Mouse (Mus musculus) induced T-regulatory cell, adult 2 months (primary cell): ENCODE results near the gene Erbb3.
A peak's percentile ranks its signal among the peaks of the same experiment; 100 is the strongest.

Source experiments
- DNase-seq: peaks from one replicate; pipeline ENCODE4 v3.0.0-alpha.2; 2012; ENCODE audit warnings: low read depth

Gene Erbb3

DNA sequence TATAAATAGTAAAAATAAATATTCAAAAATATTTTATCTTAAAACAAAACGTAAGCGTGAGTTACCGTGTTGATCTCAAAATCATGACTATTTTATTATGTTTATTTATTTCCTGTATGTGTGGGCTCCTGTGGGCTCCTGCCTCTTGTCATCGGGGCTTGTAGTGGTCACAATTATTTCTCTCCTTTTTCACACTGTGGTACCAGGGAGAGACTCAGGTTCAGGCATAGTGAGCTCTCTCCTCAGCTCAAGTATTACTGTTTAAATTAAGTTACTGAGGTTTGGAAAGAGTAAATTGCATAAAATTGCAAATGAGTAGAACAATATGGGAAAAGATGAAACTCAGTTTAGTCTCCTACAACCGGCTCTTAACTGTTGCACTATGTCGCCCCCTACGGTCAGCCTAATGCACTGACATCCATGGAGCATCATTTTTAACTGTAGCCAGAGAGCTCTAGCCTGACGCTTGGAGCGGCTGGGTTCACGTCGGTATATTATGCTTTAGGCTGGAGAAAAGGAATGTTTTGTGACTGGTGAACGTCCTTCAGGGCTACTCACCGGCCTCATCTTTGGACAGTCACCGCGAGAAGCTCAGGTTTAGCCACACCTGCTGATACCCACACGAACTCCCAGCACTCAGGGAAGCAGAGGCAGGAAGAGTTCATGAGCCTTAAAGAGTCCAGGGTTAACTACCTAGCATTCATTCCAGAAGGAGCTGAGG, 23.1 kb upstream of the Erbb3 start:
- peak; percentile 95 for DNase-seq

DNA sequence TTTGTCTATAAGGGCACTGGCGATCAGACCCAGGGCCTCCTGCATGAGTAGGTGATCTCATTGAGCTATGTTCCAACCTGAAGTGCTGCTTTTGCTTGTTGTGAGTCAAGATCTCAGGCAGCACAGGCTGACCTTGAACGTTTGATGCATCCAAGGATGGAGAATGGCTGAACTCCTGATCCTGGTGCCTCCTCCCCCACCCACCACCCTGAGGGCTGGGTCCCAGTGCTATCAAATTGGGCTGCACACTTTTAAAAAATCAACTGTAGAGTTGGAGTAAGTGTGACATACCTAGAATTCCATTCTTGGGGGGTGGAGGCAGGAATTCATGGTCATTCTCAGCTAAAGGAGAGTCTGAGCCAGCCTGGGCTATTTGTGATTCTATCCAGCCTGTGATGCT, 17.0 kb upstream of the Erbb3 start:
- DNase-seq: no peak

DNA sequence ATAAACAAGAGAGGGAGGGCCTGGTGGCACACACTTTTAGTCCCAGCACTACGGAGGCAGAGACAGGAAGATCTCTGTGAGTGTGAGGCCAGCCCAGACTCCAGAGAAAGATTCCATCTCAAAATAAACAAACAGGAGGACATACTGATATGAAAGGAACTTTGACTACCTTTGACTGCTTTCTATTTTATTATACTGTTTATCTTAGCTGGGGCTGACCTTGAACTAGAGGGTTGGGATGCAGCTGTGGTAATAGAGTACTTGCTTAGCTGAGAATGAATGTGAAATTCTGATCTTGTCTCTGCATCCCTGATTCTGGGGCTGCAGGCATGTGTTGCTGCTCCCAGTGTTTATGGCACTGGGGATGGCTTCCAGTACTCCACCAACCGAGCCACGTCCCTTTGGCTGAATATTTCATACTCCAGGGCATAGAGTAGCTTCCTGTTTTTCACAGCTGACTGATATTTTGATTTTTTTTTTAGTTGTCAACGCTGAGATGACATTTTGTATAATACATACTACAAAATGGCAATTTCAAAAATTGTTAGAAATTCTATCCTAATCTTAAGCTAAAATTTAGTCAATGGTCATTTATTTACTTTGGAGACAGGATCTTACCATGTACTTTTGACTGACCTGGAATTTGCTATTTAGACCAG, 13.1 kb upstream of the Erbb3 start:
- DNase-seq: no peak

GRCm38 (mm10) chr10:128601499-128601898, 12.0 kb upstream of the Erbb3 start:
- no peak for DNase-seq

DNA sequence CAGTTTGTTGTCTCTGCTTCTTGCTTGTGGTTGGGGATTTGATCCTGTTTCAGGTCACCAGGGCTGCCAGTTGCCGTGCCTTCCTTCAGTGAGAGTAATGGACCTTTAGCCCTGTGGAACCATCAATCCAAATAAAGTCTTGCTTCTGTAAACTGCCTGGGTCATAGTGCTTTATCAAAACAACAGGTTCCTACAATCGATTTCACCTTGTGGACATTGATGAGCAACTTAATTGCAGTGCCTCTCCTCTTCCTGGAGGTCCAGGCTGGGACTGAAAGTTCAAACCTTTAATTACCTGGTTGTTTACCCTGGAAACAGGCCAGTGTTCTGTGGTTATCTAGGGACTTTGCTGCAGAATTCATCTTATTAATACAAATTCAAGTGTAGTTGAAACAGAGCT, 9.0 kb upstream of the Erbb3 start:
- DNase-seq: no peak

- DNase-seq: no peak
Measured at GRCm38 (mm10) chr10:128592797-128593196, 3.3 kb upstream of the Erbb3 start.

DNA sequence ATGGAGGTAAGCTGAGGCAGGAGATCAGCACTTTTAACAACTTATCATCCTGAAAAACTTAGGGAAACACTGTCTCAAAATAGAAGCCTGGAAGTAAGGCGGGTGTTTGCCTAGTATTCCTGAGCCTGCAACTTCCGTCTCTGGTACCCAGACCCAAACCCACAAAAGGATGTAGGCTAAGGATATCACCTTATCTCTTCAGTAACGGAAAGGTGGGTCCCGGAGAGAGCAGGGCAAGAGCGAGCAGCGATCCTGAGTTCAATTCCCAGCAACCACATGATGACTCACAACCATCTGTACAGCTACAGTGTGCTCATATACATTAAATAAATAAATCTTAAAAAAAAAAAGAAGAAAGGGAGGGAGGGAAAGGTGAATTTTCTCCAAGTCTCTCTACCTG, 2.0 kb upstream of the Erbb3 start:
- DNase-seq: no peak

DNA sequence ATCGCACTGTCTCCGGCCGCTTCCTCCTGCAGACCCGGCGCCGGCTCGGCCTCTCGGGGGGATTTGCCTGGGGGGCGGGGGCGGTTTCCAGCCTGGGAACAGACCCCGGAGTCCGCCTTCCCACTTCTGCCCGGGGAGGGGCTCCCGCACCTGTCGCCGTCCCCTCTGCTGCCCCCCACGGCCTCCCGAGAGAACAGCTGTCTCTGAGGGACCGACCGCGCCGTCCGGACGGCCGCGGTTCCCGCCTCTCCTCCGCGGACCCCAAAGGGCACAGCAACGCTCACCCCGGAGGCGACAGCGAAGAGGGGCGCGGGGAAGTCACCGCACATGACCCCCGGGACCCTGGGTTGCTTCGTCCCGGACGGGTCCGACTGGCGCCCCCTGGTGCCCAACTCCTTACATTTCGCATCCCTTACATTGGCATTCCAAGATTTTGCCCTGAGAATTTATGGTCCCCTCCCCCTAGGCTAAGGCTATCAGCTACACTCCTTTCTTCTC, 790 bp upstream of the Erbb3 start:
- peak; percentile 67 for DNase-seq

GRCm38 (mm10) chr10:128588775-128589463, 533 bp downstream of the Erbb3 start:
- peak; percentile 35 for DNase-seq

DNA sequence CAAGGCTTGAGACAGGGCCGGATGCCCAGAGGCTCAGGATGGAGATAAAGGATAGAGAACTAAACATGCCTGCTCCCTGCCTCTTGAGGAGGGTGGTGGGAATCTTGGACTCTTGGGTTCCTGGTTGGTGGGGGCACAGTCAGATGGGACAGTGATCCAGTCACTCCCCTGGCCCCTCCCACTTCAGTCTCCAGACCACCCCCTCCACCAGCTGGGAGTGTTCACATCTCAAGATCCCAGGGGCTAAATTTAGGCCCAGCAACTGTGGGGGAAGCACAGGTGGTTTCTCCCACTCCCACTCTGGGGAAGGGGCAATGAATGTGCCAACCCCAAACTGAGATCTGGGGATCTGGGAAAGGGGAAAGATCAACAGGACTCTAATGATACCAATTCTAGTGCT, 1.3 kb downstream of the Erbb3 start:
- DNase-seq: no peak

GRCm38 (mm10) chr10:128587697-128588096, 1.8 kb downstream of the Erbb3 start:
- peak; percentile 33 for DNase-seq

DNA sequence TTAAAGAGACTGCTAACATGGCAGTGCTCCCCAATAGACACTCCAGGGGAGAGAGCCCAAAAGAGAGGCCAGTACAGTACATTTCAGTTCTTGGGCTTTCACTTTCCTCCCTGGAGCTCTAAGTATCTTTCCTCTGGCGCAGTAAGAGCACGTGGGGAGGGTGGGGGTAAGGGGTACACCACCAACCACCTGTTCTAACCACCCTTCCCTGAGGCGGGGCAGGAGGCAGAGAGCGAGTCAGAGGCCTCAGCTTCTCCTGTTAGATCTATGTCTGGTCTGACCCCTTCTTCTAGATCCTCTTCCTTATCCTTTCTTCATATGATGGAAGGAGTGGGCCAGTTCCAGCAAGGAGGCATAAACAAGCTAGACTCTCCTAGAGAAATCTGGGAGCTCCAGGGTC, 2.3 kb downstream of the Erbb3 start:
- DNase-seq: peak; percentile 23

DNA sequence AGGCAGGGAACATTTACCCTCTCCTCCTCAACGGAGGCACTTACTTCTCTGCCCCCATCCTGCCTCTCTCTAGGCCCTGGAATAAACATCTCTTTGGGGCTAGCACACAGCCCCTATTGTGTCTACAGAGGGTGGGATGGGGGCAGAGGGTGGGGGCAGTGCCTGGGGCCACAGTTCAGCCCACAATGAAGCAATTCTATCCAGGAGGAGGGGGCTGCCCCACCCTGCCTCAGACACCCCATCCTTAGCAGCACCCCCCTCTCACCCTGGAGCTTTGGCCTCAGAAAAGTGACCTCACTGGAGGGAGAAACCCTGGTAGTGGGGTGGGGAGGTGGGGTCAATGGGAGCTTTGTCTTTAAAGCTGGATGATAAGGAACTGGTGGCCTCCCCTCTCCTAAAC, 2.9 kb downstream of the Erbb3 start:
- DNase-seq: no peak

DNA sequence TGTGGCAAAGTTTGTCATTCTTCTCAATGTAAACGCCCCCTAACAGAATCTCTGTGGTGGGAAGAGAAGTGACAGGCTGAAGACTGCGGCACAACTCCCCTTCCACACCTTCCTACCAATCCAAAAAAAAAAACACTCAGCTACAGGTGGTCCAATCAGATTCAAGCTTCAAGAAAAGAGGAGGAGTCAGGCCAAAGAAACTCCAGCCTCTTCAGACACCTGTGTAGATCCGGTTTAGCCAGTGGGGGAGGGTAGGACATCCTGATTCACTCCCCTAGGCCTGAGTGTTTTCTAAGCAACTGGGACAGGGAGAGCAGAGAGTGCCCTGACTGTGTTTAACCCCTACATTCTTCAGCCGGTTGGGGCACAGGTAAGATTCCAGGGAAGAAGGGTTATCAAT, 5.1 kb downstream of the Erbb3 start:
- peak; percentile 28 for DNase-seq

DNA sequence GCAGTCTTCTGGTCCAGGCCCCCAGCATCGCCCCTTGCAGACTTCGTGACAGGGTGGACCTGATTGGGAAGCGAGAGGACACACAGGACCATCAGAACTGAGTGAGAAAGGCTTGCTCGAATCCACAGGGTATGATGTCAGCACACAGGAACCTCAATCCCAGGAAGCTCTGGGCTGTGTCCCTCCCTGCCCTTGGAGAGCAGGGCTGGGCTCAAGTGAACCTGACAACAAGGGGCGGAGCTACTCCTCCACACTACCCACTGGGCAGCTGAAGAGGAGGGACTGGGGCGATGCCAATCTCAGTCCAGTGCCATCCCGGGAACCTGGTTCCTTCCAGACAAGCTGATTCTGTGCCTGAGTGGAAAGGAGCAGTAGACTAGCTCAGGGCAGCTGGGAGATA, 5.8 kb downstream of the Erbb3 start:
- no peak for DNase-seq

GRCm38 (mm10) chr10:128579731-128580130, 9.7 kb downstream of the Erbb3 start:
- no peak for DNase-seq

DNA sequence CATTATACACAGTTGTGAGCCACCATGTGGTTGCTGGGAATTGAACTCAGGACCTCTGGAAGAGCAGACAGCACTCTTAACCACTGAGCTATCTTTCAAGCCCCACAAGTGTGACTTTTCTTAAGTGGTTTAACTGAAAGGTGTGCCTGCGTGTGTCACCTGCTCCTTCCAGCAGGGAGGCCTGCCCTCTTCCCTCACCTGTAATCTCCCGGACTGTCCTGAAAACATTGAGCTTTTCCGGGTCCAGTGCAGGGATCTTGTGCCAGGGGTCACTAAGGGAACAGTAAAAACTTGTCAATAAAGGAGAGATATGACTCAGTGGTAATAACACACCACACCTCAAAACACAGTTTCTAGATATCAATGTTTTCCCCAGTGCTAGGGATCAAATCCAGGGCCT, 10.2 kb downstream of the Erbb3 start:
- DNase-seq: no peak

GRCm38 (mm10) chr10:128578330-128578729, 11.1 kb downstream of the Erbb3 start:
- DNase-seq: peak; percentile 56

DNA sequence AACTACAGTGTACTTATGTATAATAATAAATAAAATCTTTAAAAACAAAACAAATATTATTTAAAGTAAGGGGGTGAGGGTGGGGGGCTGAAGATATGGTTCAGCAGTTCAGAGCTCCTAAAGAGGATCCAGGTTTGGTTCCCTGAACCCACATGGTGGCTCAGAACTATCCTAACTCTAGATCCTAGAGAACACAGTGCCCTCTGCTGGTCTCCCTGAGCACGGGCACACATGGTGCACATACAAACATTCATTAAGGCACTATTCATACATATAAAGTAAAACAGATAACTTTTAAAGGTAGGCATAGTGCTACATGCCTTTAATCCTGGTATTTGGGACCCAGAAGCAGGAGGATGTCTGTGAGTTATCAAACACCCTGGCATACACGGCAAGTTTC, 14.4 kb downstream of the Erbb3 start:
- peak; percentile 53 for DNase-seq

GRCm38 (mm10) chr10:128565788-128566531, 23.5 kb downstream of the Erbb3 start, which contains the start of gene Pa2g4:
Gene Pa2g4 (minus strand): TSS chr10:128565987.
- DNase-seq: peak; percentile 97

DNA sequence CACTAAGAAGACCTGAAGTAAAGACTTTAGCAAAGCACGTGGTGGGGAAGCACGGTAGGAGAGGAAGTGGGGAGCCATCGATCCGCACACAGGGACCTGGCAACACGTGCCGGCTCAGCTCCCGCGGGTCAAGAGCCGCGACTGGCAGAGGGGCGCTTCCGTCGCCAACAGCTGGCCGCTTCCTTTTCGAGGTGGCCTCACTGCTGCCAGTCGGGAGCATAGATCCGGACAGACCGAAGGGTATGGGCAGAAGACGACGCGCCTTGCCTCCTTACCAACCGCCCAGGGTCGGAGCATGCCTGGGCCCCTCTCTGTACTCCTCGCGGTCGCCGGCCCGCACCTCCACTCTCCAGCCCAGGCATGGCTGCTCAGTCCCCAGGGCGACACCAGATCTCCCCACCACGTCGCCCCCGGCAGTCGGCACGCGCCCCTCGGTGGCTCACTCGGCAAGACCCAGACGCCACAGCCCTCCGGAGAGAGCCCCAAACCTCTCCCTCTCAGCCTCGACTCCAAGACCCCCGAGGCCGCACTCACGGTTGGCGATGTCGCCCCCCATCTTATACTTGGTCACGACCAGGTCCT, 24.2 kb downstream of the Erbb3 start:
- peak; percentile 66 for DNase-seq

GRCm38 (mm10) chr10:128563544-128563943, 25.9 kb downstream of the Erbb3 start:
- DNase-seq: no peak
